Mouse (Mus musculus) kidney, embryonic 14.5 days (tissue): Measurements from ENCODE around the gene Rhoj. TPM values are rescaled to one million over a fixed set of nuclear protein-coding genes. Genes with fewer than 3 reads are reported as not detected.

Source experiments
- ATAC-seq: fragments of 200-750 bp; cut with Nextera tagmentation; 2 replicates; pipeline ENCODE4 v1.8.0; 2017; ENCODE audit warnings: moderate number of reproducible peaks, mild to moderate bottlenecking, moderate TSS enrichment, moderate library complexity; ENCODE audit not compliant: low FRiP score, low TSS enrichment
- H3K27ac ChIP-seq: fragments of 300-500 bp; sonication (generic); 2 replicates; pipeline ENCODE4 v1.5.1; 2014; ENCODE audit warnings: low read depth, mild to moderate bottlenecking, low read length, moderate library complexity, mixed read lengths
- H3K27me3 ChIP-seq: fragments of 300-500 bp; sonication (generic); 2 replicates; pipeline ENCODE4 v1.6.1; 2014; ENCODE audit warnings: mild to moderate bottlenecking, low read length; ENCODE audit not compliant: control insufficient read depth, insufficient read depth
- H3K36me3 ChIP-seq: fragments of 300-500 bp; sonication (generic); 2 replicates; pipeline ENCODE4 v1.6.1; 2014; ENCODE audit warnings: low read length, mixed read lengths; ENCODE audit not compliant: control insufficient read depth, insufficient read depth
- H3K4me1 ChIP-seq: fragments of 300-500 bp; sonication (generic); 2 replicates; pipeline ENCODE4 v1.6.1; 2014; ENCODE audit warnings: low read length, mixed read lengths; ENCODE audit not compliant: control insufficient read depth, insufficient read depth
- H3K4me2 ChIP-seq: fragments of 300-500 bp; sonication (generic); replicated peaks from 2 replicates; pipeline ENCODE4 v1.6.1; 2014; ENCODE audit warnings: low read depth, mild to moderate bottlenecking, low read length
- H3K4me3 ChIP-seq: fragments of 300-500 bp; sonication (generic); 2 replicates; pipeline ENCODE4 v1.5.1; 2014; ENCODE audit warnings: mild to moderate bottlenecking, low read length
- H3K9ac ChIP-seq: fragments of 300-500 bp; sonication (generic); 2 replicates; pipeline ENCODE4 v1.6.1; 2014; ENCODE audit warnings: low read depth, mild to moderate bottlenecking, low read length, moderate library complexity
- H3K9me3 ChIP-seq: fragments of 300-500 bp; sonication (generic); 2 replicates; pipeline ENCODE4 v1.6.1; 2016; ENCODE audit warnings: low read length; ENCODE audit not compliant: control insufficient read depth
- WGBS: fragments of 180-500 bp; shearing (Covaris S2); extraction: QIAGEN DNeasy Blood & Tissue Kit; methylation state at CpG from one replicate; pipeline ENCODE4 v1.1.7; 2014; 5-methylcytosine and 5-hydroxymethylcytosine counted together
- polyA plus RNA-seq: library from polyadenylated mRNA; unstranded; fragments of >200 nt; fragmentation: Nextera tagmentation; extraction: Ambion mirVana; gene quantifications from 2 replicates; pipeline ENCODE4 v1.2.1, GENCODE M21; 2014

The Rhoj gene
- polyA plus RNA-seq, result 45.7 and 51.0 TPM in 2 replicates

DNA sequence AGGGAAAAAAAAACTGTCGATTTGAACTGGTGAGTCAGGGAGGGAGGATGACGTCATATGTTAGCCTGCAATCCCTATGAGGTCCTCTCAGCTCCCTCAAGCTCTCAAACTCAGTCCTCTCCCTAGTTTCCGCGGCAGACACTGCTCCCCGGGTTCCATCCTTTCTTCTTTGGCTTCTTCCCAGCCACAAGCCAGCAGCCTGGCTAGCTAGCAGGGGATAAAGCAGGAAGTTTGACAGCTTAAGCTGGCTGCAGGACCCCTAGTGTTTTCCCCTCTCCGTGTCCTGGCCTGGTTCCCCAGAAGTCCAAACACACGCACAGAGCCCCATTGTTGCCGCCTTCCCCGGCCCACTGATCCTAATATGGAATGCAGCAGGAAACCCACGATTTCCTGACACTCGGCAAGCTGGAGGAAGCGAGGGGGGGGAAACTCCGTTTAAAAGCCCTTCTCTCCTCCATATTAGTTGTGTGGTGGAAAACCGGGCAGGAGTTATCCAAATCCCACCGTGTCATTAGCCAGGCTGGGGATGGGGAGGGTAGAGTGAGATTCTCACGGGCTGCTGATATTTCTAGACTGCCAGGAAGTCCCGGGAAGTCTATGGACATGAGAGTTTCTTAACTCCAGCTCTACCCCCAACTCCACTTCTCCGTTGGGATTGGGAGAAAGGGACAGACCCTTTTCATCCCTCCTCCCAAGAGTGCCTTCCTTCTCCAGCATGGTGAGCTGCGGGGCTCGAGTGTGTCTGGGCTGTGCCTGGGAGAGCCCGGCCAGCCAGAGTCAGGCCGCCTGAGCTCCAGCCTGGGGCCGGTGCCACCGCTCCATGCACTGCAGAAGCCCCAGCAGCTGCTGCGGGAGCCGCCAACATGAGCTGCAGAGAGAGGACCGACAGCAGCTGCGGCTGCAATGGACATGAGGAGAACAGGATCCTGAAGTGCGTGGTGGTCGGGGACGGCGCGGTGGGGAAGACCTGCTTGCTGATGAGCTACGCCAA is at the start of gene Rhoj:
TSS of gene Rhoj (plus strand) at position 362 of the 991 bp plus-strand sequence.
- H3K9ac ChIP-seq, result peak within 1 kb of the TSS; percentile 76
- under 1% methylated on average over 34 of the region's 34 CpGs for WGBS
- H3K4me3 ChIP-seq, result peak within 1 kb of the TSS; percentile 60
- H3K27me3 ChIP-seq, result no peaks in the 10 kb centered on the region
- no peaks in the 10 kb centered on the region for H3K36me3 ChIP-seq
- ATAC-seq, result peak; percentile 84
- peak within 1 kb of the TSS; percentile 94 for H3K27ac ChIP-seq
- peak within 1 kb of the TSS; percentile 83 for H3K4me2 ChIP-seq
- H3K9me3 ChIP-seq, result no peaks in the 10 kb centered on the region
- H3K4me1 ChIP-seq, result no peaks in the 10 kb centered on the region

DNA sequence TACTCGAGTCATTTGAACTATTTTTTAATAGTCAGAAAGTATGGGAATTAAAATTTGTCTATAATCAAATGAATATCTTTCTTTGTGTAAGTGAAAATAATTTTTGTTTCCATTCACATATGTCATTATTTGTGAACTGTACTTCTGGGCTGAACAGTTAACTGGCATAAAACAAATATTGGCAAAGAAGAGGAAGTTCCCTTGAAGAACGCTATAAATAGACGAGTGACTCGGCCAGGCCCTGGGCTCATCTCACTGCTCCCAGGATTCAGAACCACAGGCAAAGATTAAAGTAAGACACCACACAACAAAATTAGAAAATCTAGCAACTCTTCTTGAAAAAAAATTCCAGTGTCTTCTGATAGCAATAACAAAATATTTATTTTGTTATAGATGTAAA is 36.4 kb upstream of the Rhoj start:
- no peak overlapping the region for H3K4me3 ChIP-seq
- H3K9ac ChIP-seq, result no peak overlapping the region
- ATAC-seq, result no peak
- 80% methylated on average over 4 of the region's 4 CpGs for WGBS
- no peak overlapping the region for H3K4me2 ChIP-seq
- no peaks in the 10 kb centered on the region for H3K9me3 ChIP-seq
- no peaks in the 10 kb centered on the region for H3K27me3 ChIP-seq
- H3K36me3 ChIP-seq, result no peaks in the 10 kb centered on the region
- H3K27ac ChIP-seq, result no peak overlapping the region
- H3K4me1 ChIP-seq, result no peaks in the 10 kb centered on the region

DNA sequence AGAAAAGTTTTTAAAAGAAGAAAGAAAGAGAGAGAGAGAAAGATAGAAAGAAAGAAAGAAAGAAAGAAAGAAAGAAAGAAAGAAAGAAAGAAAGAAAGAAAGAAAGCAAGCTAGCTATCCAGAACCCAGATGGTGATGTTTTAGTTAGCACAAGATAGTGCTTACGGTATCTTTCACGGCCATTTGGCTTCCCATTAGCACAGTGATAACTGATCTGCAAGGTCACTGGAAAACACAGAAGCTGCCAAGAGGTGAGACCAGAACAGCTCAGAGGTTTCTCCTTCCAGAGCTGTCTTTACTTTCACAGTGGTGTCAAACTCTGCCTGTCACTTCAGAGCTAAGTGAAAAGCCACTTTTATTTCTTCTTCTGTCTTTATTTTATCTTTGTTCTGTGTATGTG is 32.4 kb upstream of the Rhoj start:
- Histone ChIP-seq H3K4me1 (no peaks in the 10 kb centered on the region), H3K36me3 (no peaks in the 10 kb centered on the region), H3K4me2 (no peak overlapping the region), H3K9me3 (no peaks in the 10 kb centered on the region), H3K27ac (no peak overlapping the region), H3K4me3 (no peak overlapping the region), H3K27me3 (no peaks in the 10 kb centered on the region), H3K9ac (no peak overlapping the region)
- no peak for ATAC-seq
- 38% methylated on average over 2 of the region's 2 CpGs for WGBS

DNA sequence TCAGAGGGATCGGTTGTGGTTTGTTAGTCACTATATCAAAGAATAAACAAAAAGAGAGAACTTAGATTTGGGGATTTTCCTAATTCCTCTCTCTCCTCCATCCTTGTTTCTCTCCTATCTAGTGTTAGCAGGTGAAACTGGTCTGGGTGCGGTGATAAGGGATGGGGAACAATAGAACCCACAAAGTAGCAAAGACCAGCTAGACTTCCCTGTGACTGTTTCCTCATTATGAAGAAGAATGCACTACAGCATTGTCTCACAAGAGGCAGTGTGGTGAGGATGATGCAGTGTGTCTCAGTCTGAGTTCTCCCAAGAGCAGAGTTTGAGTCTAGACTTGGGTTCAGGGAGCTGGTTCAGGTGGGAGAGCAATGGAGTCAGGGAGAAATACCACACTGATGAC is 30.7 kb upstream of the Rhoj start:
- H3K36me3 ChIP-seq, result no peaks in the 10 kb centered on the region
- no peaks in the 10 kb centered on the region for H3K4me1 ChIP-seq
- H3K27ac ChIP-seq, result no peak overlapping the region
- H3K4me3 ChIP-seq, result no peak overlapping the region
- H3K9ac ChIP-seq, result no peak overlapping the region
- ATAC-seq, result no peak
- H3K4me2 ChIP-seq, result no peak overlapping the region
- no peaks in the 10 kb centered on the region for H3K27me3 ChIP-seq
- 92% methylated on average over 2 of the region's 2 CpGs for WGBS
- H3K9me3 ChIP-seq, result no peaks in the 10 kb centered on the region

DNA sequence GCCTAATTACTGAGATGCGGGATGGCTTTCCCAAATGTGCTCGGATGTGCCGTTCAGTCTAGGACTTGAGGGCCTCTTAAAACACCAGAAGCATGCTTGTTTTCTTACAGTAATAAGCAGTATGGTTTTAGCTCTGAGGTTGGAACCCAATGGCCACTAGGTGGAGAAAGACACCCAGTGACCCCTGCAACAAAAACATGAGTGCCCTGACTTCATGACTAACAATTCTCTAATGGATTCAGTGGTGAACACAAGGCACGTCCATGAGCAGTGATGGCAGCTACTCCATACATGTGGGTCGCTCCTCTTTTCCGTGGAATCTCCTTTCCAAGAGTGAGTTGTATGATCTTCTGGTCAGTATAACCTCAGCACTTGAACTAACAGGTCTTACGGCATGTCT is 27.6 kb upstream of the Rhoj start:
- Histone ChIP-seq H3K9me3 (no peaks in the 10 kb centered on the region), H3K4me1 (0 out of 2 replicates have a peak, but pooled peaks cover 4% of the 10 kb centered on the region), H3K27me3 (no peaks in the 10 kb centered on the region), H3K36me3 (no peaks in the 10 kb centered on the region), H3K4me3 (no peak overlapping the region), H3K9ac (no peak overlapping the region), H3K27ac (no peak overlapping the region), H3K4me2 (no peak overlapping the region)
- 68% methylated on average over 7 of the region's 7 CpGs for WGBS
- no peak for ATAC-seq

DNA sequence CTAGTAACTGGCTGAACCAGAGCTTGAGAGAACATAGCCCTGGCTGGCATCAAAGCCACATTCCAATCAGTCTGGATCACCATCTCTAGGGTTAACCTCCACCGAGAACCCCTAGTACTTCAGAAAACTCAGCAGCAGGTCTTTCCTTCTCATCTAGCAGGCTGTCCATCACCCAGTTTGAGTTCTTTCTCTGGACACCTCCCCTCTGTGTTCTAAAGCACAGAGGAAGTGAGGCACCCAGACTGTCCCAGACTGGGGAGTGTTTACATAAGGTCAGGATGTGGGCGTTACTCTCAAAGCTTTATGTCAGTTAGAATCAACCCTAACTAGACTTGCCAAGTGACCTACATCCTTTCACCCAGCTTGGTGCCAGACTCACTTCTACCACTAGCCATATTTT is 24.9 kb upstream of the Rhoj start:
- Histone ChIP-seq H3K36me3 (no peaks in the 10 kb centered on the region), H3K9me3 (no peaks in the 10 kb centered on the region), H3K27me3 (no peaks in the 10 kb centered on the region), H3K4me3 (no peak overlapping the region), H3K4me2 (no peak overlapping the region), H3K27ac (no peak overlapping the region), H3K4me1 (0 out of 2 replicates have a peak, but pooled peaks cover 4% of the 10 kb centered on the region), H3K9ac (no peak overlapping the region)
- no peak for ATAC-seq
- 32% methylated on average over 2 of the region's 2 CpGs for WGBS

DNA sequence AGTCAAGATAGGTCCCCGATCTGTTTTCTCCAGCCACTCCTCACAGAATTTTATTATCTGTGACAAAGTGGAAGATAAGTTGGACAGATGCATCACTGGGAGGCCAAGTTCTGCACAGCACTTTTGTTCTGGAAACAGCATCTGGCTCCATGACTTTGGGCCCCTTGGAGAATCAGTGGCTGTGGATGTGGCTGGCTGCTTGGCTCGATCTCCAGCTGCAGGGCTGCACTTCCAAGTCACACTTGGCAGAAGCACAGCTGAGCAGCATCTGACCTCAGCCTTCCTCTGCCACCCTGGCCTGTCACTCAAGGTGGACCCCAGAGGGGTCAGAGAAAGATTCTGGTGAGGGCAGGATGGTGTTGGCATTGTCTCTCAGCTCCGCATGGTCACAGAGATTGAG is 22.0 kb upstream of the Rhoj start:
- H3K36me3 ChIP-seq, result no peaks in the 10 kb centered on the region
- H3K4me3 ChIP-seq, result no peak overlapping the region
- 49% methylated on average over 3 of the region's 3 CpGs for WGBS
- H3K4me1 ChIP-seq, result 0 out of 2 replicates have a peak, but pooled peaks cover 4% of the 10 kb centered on the region
- H3K27me3 ChIP-seq, result no peaks in the 10 kb centered on the region
- no peak overlapping the region for H3K27ac ChIP-seq
- H3K9ac ChIP-seq, result no peak overlapping the region
- no peak overlapping the region for H3K4me2 ChIP-seq
- H3K9me3 ChIP-seq, result no peaks in the 10 kb centered on the region
- ATAC-seq, result no peak

DNA sequence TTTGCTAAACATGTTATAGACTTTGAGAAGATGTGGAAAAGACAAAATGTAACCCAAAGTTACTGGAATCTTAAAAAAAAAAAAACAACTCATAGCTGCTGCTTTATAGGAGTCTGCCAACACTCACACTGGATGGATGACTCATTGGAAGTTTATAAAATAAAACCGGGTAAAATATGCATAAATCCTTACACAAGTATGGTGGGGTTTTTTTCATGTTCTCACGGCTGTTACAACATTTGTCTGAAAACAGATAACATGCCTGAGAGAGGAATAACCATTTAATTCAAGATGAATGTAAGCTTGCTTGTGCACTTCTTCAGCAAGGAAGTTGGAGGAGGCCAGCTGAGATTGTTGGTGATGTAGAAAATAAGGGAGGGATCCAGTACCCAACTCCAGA is 17.6 kb upstream of the Rhoj start:
- H3K36me3 ChIP-seq, result no peaks in the 10 kb centered on the region
- H3K4me1 ChIP-seq, result no peaks in the 10 kb centered on the region
- WGBS, result 72% methylated on average over 2 of the region's 2 CpGs
- H3K9me3 ChIP-seq, result no peaks in the 10 kb centered on the region
- no peaks in the 10 kb centered on the region for H3K27me3 ChIP-seq
- no peak overlapping the region for H3K4me2 ChIP-seq
- ATAC-seq, result no peak
- no peak overlapping the region for H3K4me3 ChIP-seq
- no peak overlapping the region for H3K9ac ChIP-seq
- no peak overlapping the region for H3K27ac ChIP-seq

DNA sequence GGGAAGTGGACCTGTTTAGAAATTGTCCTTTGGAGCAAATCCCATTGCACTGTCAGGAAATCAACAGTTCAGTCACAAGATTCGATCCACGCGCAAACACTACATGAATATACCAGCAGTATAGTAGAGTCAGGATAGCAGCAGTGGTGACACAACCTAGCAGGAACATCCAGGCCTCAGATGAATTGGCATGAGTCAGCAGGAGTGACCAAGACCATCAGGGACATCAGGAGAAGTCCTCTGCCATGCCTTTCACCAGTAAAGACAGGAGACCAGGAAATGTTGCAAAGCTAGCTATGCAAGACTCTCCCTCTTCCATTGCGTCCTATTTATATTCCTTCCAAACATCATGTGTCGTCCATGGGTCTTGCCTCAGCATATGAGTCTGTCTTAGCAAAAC is 16.6 kb upstream of the Rhoj start:
- H3K9ac ChIP-seq, result no peak overlapping the region
- H3K9me3 ChIP-seq, result no peaks in the 10 kb centered on the region
- H3K4me2 ChIP-seq, result no peak overlapping the region
- 94% methylated on average over 5 of the region's 5 CpGs for WGBS
- no peaks in the 10 kb centered on the region for H3K36me3 ChIP-seq
- H3K4me3 ChIP-seq, result no peak overlapping the region
- no peak overlapping the region for H3K27ac ChIP-seq
- no peaks in the 10 kb centered on the region for H3K27me3 ChIP-seq
- ATAC-seq, result no peak
- no peaks in the 10 kb centered on the region for H3K4me1 ChIP-seq
